Mouse (Mus musculus) thymus, postnatal 36 days (tissue): ENCODE measurements at regions not wholly inside any gene's neighbourhood (a gene's known extent, or its start where the extent isn't known, plus 50 kb on each side); places are given as distances from the start of the nearest gene placed in this dataset.

ENCODE experiments used
- DNase-seq, 2 experiments: peaks; one replicate each; pipeline ENCODE4 v3.0.0; 2022; ENCODE audit warnings: mixed read lengths in 2 of 2

DNA sequence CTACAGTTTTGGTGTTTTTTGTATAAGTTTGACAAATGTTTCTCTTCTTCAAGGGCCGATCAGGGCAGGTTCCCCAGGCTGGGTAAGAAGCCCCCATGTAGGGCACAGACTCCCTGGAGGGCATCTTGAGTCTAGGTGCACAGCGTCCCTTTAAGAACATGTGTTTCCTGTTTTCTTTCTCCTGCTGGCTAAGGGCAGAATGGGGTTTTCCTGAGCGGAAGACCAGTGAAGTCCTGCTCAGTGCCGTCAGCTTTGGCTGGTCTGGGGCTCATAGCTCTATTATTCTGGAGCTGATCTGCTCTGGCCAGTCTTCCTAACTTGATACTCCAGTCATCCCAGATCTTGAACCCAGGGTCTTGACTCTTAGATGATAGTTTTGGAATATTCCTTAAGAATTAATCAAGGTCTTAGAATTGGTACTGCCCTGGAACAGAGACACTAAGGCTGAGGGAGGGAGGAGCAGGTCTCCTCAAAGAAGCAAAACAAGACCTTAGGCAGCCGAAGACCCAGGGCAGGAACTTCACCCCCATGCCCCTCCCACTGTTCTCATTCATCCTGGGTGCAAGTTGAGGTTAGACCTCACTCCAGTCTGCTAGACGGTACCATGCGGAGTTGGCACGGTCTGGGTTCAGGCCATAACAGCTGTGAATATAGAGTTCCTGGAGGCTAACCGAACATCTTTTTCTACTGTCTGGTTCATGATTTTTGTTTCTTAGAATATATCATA is 70.8 kb upstream of the Haao start:
- DNase-seq = peak; percentile 26 to 42

DNA sequence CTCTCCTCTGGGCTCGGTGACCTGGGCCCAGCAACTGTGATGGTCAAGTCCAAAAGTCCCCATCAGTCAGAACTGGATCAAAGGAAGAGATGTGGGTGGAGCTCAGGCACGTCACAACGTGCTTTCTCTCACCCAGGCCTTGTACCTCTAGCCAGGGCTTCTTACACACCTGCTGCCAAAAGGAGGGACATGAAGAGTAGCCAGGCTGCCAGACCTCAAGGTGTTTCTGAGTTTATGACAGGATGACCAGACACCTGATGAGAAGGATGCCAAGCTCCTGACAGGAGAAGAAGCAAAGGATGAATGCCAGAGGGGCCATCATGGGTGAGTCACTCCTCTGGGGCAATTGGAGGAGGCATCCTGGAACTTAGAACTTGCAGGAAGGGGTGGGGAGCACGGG is 70.0 kb upstream of the Haao start:
- DNase-seq = no peak

DNA sequence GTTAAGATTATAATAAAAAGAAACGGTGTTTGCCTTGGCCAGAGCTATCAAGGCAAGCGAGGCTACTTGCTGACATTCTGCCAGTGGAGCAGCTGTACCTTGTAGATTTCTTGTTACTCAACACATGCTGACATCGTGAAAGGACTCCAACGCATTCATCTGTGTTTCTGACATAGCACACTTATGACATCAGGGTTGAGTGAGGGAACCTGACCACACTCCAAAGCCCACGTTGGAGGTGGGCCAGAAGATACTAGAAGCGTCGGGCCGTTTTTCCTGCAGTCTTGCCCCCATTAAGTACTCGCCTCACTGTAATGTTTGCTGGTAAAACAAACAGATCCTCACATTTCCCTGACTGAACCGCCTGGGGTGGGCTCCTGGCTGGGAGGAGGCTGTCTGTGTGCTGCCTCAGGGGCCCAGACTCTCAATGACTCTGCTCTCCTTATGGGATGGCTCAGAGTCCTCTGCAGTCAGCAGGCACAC is 69.0 kb upstream of the Haao start:
- DNase-seq = no peak

DNA sequence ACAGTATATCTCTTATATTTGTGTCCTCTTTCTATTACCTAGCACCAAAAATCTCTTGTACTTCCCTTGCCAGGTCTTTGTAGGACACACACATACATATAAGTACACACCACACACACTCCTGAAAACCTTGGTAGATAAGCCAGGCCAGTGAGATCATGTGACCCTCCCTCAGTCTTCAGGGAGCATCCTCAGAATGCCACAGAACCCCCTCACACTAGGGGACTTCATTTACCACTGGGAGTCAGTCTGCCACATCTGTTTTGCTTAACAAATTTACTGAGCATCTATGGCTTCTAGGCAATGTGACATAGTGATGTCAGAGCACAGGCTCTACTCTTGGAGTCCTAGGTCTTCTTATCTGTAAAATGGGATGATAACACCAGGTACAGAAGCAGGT is 67.3 kb upstream of the Haao start:
- no peak for DNase-seq

DNA sequence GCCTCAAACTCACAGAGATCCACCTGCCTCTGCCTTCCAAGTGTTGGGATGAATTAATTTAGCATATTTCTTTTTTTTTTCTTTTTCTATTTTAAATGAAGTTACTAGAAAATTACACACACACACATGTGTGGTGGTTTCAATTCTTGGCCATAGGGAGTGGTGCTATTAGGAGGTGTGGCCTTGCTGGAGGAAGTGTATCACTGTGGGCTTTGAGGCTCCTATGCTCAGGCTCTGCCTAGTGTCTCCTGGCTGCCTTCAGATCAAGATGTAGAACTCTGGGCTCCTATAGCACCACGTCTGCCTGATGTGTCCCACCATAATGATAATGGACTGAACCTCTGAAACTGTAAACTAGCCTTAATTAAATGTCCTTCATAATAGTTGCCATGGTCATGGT is 66.8 kb upstream of the Haao start:
- DNase-seq = no peak

DNA sequence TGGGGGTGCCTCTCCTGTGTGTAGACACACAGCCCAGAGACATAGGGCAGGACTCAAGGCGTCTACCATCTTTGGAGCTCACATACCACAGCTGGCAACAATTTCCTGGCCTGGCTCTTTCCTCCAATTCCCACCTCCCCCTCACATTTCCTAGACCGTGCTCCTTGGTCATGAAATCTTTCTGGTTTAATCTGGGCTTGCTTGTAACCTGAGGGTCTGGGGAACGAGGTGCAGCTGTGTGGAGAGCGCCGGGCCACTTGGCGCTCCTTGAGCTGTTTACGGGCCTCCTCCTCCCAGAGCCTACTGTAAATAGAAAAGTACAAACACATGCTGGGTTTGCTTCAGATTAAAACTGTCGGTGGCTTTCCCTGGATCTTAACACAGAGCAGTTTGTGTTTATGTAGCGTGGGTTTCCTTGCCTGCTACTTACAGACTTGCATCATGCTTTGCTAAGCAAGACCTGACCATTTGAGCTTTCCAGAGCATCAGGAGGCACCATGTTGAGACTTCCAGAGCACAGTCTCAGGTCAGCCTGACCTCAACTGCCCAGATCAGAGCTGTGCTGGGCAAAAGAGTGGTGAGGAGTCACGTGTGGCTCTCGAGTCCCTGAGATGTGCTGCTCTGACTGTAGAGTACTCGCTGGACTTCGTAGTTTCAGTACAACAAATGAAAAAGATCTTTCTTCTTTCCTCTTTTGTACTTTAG is 66.1 kb upstream of the Haao start:
- DNase-seq = no peak

DNA sequence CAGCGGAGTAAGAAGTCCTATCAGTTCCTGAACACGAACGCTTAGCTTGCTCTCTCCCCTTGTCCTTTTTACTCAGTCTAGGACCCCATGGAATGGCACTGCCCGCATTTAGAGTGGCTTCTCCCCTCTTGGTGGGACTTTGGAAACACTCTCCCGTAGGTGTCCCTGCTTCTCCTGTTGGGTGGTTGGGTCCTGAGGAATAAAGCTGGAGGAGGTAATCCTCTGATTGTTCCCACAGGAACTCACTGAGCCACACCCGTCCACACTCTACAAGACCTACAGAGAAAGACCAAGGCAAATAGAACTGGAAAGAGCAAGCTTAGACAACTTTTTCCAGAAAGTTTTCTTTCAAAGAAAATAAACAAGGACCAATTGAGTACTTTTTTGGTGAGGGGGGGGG is 64.7 kb upstream of the Haao start:
- no peak for DNase-seq

DNA sequence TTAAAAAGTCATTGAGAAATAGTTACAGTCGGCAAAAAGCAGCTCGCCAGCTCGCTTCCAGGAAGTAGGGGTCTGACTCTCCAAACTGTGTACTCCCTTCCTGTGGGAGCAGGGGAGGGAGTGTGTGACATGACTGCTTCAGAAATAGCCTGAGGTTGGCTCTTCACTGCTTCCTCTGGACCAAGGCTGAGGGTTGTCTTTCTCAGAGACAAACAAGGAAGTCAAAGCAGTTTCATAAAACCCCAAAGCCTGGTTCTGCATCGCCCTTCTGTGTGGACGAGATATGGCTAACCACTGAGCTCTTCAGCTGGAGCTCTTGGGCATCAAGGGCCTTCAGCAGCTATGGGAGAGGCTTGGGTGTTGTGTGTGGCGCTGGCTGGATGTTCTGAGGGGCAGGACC is 61.0 kb upstream of the Haao start:
- no peak for DNase-seq

DNA sequence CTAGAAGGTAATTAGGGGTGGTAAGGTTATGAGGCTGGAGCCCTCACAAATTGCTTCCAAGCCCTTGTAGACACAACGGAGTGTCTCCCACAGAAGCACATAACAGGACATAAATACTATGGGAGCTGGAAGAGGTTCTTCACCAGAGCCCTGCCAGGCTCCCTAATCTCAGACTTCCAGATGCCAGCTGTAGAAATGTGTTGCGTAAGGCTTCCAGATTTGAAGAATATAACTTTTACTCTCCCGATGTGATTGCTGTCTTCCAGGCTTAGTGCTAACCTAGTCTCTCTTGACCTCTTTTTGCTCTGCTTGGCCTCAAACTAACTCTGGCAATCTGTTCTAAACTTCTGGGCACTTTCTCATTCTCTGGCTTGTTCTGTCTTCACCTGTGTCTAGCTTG is 59.8 kb upstream of the Haao start:
- no peak for DNase-seq

DNA sequence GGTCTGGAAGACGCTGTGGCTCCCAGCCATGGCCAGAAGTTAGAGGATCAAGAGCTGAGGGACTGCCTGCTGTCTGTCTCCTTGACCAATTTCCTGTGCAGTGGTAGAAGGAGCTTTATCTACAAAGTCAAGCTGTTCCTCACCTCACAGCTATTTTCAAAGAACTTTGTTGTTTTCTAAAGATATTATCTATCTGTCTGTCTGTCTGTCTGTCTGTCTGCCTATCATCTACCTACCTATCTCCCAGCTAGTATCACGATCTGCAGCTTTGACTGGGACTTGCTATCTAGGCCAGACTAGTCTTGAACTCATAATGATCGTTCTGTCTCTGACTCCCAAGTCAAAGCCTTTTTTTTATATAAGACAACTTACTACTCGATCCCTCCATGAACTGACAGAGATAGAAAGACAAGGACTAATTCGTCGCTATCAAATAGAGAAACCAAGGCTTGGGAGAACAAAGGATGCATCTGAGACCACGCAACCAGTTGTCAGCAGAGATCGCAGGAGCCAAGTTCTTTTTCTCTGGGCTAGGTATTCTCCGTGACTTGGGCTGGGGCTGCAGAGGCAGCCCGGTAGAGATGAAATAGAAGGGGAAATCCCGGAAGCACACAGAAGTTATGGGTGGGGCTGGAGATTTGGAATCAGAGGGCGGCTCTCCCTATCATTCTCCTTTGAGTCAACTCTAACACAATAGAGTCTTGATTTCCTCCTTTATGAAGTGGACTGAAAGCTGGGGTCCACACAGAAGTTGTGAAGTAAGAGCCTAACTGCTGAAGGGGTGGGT is 59.2 kb upstream of the Haao start:
- DNase-seq = no peak

DNA sequence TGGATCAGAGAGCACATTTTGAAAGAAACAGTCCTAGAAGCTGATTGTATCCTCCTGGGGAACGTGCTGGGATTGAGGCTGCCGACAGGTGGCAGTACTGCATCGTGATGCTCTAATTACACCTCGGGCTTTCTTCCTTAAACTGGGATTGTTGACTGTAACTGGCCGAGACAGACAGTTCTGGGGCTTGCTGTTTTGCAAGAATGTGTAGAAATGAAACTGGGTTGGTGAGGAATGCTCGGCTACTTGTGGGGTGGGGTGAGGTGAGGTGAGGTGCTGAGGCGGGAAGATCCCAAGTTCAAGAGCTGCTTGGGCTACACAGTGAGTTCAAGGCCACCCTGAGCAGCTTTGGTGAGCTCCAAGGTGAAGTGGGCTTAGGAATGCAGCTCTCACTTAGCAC is 55.7 kb upstream of the Haao start:
- DNase-seq = peak; percentile 62 to 68

DNA sequence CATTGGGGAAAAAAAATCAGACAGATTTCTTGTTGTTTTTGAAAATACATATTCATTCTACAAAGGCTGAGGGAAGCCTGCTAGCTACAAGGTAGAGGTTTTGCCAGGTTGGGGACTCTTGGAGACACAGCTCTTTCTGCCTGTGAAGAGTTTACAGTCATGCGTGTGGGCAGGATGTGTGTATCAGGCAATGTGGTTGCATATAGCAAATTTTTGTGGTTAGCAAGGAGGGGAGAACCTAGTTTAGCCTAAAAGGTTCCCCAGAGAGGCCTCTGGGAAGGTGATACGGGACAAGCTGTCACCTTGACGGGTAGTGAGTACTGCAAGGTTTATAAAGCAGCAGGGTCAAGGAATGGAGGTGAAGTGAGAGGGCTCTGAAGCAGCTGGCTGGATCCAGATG is 54.8 kb upstream of the Haao start:
- peak in 1 of 2 experiments; percentile 22 for DNase-seq

DNA sequence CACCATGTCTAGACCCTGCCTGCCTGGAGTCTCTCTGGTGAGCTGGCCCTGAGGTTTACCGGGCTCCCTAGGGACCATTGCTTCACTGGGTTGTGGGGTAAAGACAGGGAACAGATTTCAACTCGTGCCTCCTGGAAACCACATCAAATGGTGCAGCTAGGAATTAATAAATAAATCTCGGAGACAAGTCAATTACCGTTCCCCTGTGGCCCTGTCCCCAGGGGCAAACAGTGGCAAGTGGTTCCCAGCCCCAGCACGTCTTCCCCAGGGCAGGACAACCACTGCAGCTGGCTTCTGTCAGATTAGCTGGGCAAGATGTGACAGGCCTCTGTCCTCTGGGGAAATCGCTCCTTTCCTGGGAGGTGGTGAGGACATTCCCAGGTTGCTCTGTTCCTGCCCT is 54.3 kb upstream of the Haao start:
- no peak for DNase-seq

DNA sequence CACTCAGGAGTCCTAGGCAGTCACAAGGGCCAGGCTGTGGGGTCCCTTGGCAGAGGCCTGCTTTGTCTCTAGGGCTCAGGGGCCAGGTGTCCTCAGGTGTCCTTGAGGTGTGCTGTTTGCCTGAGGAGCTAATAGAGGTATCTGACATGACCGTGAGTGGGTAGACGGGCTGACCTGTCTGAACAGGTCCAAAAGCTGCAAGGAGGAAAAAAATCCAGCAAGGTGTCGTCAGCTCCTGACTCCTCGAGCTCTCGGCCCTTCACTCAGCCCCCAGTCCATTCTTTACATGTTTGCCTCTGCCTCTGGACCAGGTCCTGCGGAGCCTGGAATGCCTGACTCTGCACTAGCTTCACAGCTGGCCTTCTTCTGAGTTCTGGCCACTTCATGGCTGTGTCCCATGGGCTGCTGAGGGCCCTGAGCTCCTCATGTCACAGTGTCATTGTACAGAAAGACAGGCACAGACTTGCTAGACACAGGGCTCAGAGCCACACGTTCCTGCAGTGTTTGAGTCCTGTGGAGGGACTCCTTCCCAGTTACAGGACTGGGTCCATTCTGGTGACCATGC is 51.9 kb upstream of the Haao start:
- DNase-seq = no peak

DNA sequence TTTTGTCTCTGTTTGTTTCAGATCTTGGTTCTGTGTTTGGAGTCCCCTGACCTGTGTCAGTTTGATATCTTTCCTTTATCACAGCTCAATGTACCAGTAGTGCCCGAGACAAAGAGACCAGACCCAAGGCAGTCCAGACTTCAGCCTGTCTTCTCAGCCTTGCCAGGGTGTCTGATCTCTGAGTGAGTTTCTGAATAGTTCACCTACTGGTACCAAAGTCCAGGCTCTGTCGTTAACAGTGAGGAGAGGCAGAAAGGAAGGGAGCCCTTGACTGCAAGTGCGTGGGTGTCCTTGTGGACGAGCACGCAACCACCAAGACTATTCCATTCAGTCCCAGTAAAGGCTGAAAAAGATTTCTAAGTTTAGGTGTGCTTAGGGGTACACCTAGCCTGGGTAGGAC is 50.8 kb upstream of the Haao start:
- DNase-seq = no peak
